Mouse (Mus musculus): Measurements from ENCODE around the gene Tnfrsf18. TPM values are rescaled to one million over a fixed set of nuclear protein-coding genes. Genes with fewer than 3 reads are reported as not detected.

Tnfrsf18 gene
- polyA plus RNA-seq, 1 experiment from 2014 or later: 1.1 TPM

DNA sequence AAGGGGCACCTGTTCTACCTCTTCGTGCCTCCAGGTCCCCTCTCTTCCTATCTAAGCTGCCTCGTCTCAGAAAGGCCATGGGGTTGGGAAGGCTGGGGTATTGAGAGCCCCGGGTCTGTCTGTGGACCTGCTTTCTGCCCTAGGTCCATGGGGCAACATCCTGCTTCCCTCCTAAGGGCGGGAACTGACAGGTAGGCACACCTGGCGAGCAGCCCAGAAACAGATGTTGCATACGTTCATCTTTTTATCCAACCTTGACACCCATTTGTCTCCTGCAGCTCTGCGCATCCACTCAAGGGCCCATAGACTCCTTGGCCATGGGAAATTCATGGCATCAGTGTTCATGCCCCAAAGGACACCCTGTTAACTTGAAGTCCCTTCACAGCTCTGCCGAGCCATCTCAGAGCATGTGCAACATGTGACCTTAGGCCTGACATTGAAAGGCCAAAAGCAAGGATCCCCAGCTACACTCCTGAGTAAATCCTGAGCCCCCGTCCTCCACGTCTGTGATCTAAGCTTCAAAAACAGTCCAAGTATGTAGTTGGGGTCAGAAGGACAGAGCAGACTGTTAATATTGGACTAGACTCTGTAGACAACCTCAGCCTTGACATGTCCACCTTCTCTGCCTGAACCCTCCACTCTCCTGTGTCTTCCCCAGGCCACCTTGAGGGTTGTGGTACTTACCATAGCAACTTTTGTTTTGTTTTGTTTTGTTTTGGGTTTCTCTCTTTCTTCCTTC, 39.4 kb downstream of the Tnfrsf18 start:
- Histone ChIP-seq H3K4me1 (peaks cover 22% of the 10 kb centered on the region), H3K4me3 (no peak overlapping the region), H3K27me3 (ENCODE audit: low read depth, poor library complexity, severe bottlenecking) (no peaks in the 10 kb centered on the region), H3K9me3 (replicated peaks) (no peaks in the 10 kb centered on the region), H3K27ac (replicated peaks) (no peak overlapping the region), H3K36me3 (no peaks in the 10 kb centered on the region)
- WGBS: 89% methylated on average over 10 of the region's 10 CpGs
- no peak for DNase-seq (ENCODE audit: low spot score)

GRCm38 (mm10) chr4:156067256-156067949, 41.4 kb downstream of the Tnfrsf18 start:
- no peaks in the 10 kb centered on the region for H3K9me3 ChIP-seq (replicated peaks)
- H3K27ac ChIP-seq (replicated peaks): no peak overlapping the region
- H3K4me1 ChIP-seq: peaks cover 28% of the 10 kb centered on the region
- no peak for DNase-seq (ENCODE audit: low spot score)
- H3K36me3 ChIP-seq: no peaks in the 10 kb centered on the region
- H3K27me3 ChIP-seq (ENCODE audit: low read depth, poor library complexity, severe bottlenecking): no peaks in the 10 kb centered on the region
- no peak overlapping the region for H3K4me3 ChIP-seq
- WGBS: 77% methylated on average over 5 of the region's 5 CpGs

- H3K4me3 ChIP-seq: no peak overlapping the region
- peaks cover 17% of the 10 kb centered on the region for H3K4me1 ChIP-seq
- H3K27ac ChIP-seq (replicated peaks): no peak overlapping the region; the same call in 1 of the 2 replicates
- no peaks in the 10 kb centered on the region for H3K9me3 ChIP-seq (replicated peaks)
- no peaks in the 10 kb centered on the region for H3K27me3 ChIP-seq (ENCODE audit: low read depth, poor library complexity, severe bottlenecking)
- WGBS: 83% methylated on average over 7 of the region's 8 CpGs
- DNase-seq (ENCODE audit: low spot score): no peak
- no peaks in the 10 kb centered on the region for H3K36me3 ChIP-seq
Measured at GRCm38 (mm10) chr4:156069701-156070100, 43.7 kb downstream of the Tnfrsf18 start.

DNA sequence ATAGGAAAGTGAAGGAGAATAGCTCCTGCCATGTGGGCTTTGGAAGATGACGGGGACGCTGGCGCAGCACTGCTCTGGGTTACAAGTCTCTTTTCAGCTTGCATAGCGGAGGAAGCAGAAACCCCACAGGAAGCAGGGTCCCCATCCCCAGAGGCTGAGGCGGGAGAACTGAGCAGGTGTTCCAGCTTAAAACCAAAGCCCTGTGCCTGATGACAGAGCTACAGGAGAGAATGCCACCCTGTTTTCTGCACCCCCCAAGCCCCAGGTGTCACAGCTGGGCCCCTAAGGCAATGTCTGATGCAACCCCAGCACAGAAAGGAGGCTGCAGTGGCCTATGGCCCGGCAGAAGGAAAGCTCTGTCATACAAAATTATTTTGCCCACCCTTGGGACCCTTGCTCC, 44.3 kb downstream of the Tnfrsf18 start:
- Histone ChIP-seq H3K9me3 (replicated peaks) (no peaks in the 10 kb centered on the region), H3K4me1 (peaks cover 17% of the 10 kb centered on the region), H3K4me3 (no peak overlapping the region), H3K36me3 (no peaks in the 10 kb centered on the region), H3K27ac (replicated peaks) (peak overlapping the region; percentile 55; the same call in 1 of the 2 replicates), H3K27me3 (ENCODE audit: low read depth, poor library complexity, severe bottlenecking) (peaks cover 3% of the 10 kb centered on the region; the same call in 1 of the 2 replicates)
- no peak for DNase-seq (ENCODE audit: low spot score)
- 54% methylated on average over 6 of the region's 6 CpGs for WGBS

- Histone ChIP-seq H3K4me1 (peaks cover 17% of the 10 kb centered on the region), H3K9me3 (replicated peaks) (no peaks in the 10 kb centered on the region), H3K36me3 (no peaks in the 10 kb centered on the region), H3K27me3 (ENCODE audit: low read depth, poor library complexity, severe bottlenecking) (peaks cover 7% of the 10 kb centered on the region), H3K27ac (replicated peaks) (peak overlapping the region; percentile 55; the same call in 1 of the 2 replicates), H3K4me3 (no peak overlapping the region)
- no peak for DNase-seq (ENCODE audit: low spot score)
- 54% methylated on average over 2 of the region's 2 CpGs for WGBS
Measured at GRCm38 (mm10) chr4:156070716-156071115, 44.8 kb downstream of the Tnfrsf18 start.

- Histone ChIP-seq H3K36me3 (no peaks in the 10 kb centered on the region), H3K27me3 (ENCODE audit: low read depth, poor library complexity, severe bottlenecking) (peaks cover 44% of the 10 kb centered on the region), H3K27ac (replicated peaks) (no peak overlapping the region), H3K4me1 (peaks cover 19% of the 10 kb centered on the region), H3K4me3 (peak overlapping the region; percentile 55), H3K9me3 (replicated peaks) (no peaks in the 10 kb centered on the region)
- DNase-seq (ENCODE audit: low spot score): no peak
- WGBS: 7% methylated on average over 8 of the region's 8 CpGs
Measured at GRCm38 (mm10) chr4:156076911-156077382, 51.0 kb downstream of the Tnfrsf18 start.

- H3K9me3 ChIP-seq (replicated peaks): no peaks in the 10 kb centered on the region
- under 1% methylated on average over 52 of the region's 58 CpGs for WGBS
- H3K4me3 ChIP-seq: peak overlapping the region; percentile 55
- H3K36me3 ChIP-seq: no peaks in the 10 kb centered on the region
- H3K27ac ChIP-seq (replicated peaks): peak overlapping the region; percentile 57; the same call in 1 of the 2 replicates
- H3K27me3 ChIP-seq (ENCODE audit: low read depth, poor library complexity, severe bottlenecking): peaks cover 44% of the 10 kb centered on the region
- DNase-seq (ENCODE audit: low spot score): peak; percentile 35
- peaks cover 19% of the 10 kb centered on the region for H3K4me1 ChIP-seq
Measured at GRCm38 (mm10) chr4:156077499-156078301, 51.7 kb downstream of the Tnfrsf18 start.

MicroRNAs within 50 kb of the gene (microRNA counts, 519-probe panel; counts per million panel counts)
- microRNA mmu-miR-200a (not detected), microRNA mmu-miR-200b (5,607 counts per million, percentile 41 among the panel's probes with 10 or more counts), microRNA mmu-miR-429 (not detected)

Small RNAs within 50 kb of the gene (microRNA-seq; reads per million reads assigned to microRNA genes)
- 46.7 reads per million, percentile 40 among the genes with 10 or more reads in this experiment for gene Mir200a
- gene Mir200b: 320 reads per million, percentile 64 among the genes with 10 or more reads in this experiment
- gene Mir429: 1,094 reads per million, percentile 76 among the genes with 10 or more reads in this experiment

Other genes starting within 250 kb of the Tnfrsf18 start
- 0.31 and 0.45 TPM in 2 replicates for gene Tmem88b, start 240.3 kb upstream of the Tnfrsf18 start, polyA plus RNA-seq (2016; fragmentation: Nextera tagmentation; extraction: Ambion mirVana)
- not detected in 2 replicates for gene Ankrd65, start 235.7 kb upstream of the Tnfrsf18 start, polyA plus RNA-seq (2016; fragmentation: Nextera tagmentation; extraction: Ambion mirVana)
- gene Mrpl20, start 223.3 kb upstream of the Tnfrsf18 start, polyA plus RNA-seq (2016; fragmentation: Nextera tagmentation; extraction: Ambion mirVana): 235 and 260 TPM in 2 replicates
- 161 and 171 TPM in 2 replicates for gene Ccnl2, start 213.7 kb upstream of the Tnfrsf18 start, polyA plus RNA-seq (2016; fragmentation: Nextera tagmentation; extraction: Ambion mirVana)
- gene Aurkaip1, start 194.9 kb upstream of the Tnfrsf18 start, polyA plus RNA-seq (2016; fragmentation: Nextera tagmentation; extraction: Ambion mirVana): 159 and 172 TPM in 2 replicates
- gene Mxra8, start 186.5 kb upstream of the Tnfrsf18 start, polyA plus RNA-seq (2016; fragmentation: Nextera tagmentation; extraction: Ambion mirVana): 50.7 and 53.1 TPM in 2 replicates
- gene Dvl1, start 178.8 kb upstream of the Tnfrsf18 start, polyA plus RNA-seq (2016; fragmentation: Nextera tagmentation; extraction: Ambion mirVana): 5.0 and 5.4 TPM in 2 replicates
- 0.22 and 0.41 TPM in 2 replicates for gene Tas1r3, start 162.8 kb upstream of the Tnfrsf18 start, polyA plus RNA-seq (2016; fragmentation: Nextera tagmentation; extraction: Ambion mirVana)
- 21.6 and 24.6 TPM in 2 replicates for gene Cptp, start 156.7 kb upstream of the Tnfrsf18 start, polyA plus RNA-seq (2016; fragmentation: Nextera tagmentation; extraction: Ambion mirVana)
- gene Ints11, start 156.6 kb upstream of the Tnfrsf18 start, polyA plus RNA-seq (2016; fragmentation: Nextera tagmentation; extraction: Ambion mirVana): 114 and 116 TPM in 2 replicates
- 50.7 and 53.4 TPM in 2 replicates for gene Pusl1, start 134.4 kb upstream of the Tnfrsf18 start, polyA plus RNA-seq (2016; fragmentation: Nextera tagmentation; extraction: Ambion mirVana)
- 24.3 and 38.4 TPM in 2 replicates for gene Acap3, start 134.3 kb upstream of the Tnfrsf18 start, polyA plus RNA-seq (2016; fragmentation: Nextera tagmentation; extraction: Ambion mirVana)
- gene Ube2j2, start 82.3 kb upstream of the Tnfrsf18 start, polyA plus RNA-seq (2016; fragmentation: Nextera tagmentation; extraction: Ambion mirVana): 152 and 161 TPM in 2 replicates
- gene C1qtnf12, start 63.8 kb upstream of the Tnfrsf18 start, polyA plus RNA-seq (2016; fragmentation: Nextera tagmentation; extraction: Ambion mirVana): 18.9 and 23.8 TPM in 2 replicates
- 14.0 and 15.3 TPM in 2 replicates for gene B3galt6, start 33.5 kb upstream of the Tnfrsf18 start, polyA plus RNA-seq (2016; fragmentation: Nextera tagmentation; extraction: Ambion mirVana)
- gene Sdf4, start 33.3 kb upstream of the Tnfrsf18 start, polyA plus RNA-seq (2016; fragmentation: Nextera tagmentation; extraction: Ambion mirVana): 131 and 138 TPM in 2 replicates
- 0.42 and 0.88 TPM in 2 replicates for gene Tnfrsf4, start 12.3 kb upstream of the Tnfrsf18 start, polyA plus RNA-seq (2016; fragmentation: Nextera tagmentation; extraction: Ambion mirVana)
- 0.30 TPM in 1 of 2 replicates, not detected in the other for gene Ttll10, start 33.2 kb downstream of the Tnfrsf18 start, polyA plus RNA-seq (2016; fragmentation: Nextera tagmentation; extraction: Ambion mirVana)
- 75.3 and 76.5 TPM in 2 replicates for gene 9430015G10Rik, start 83.8 kb downstream of the Tnfrsf18 start, polyA plus RNA-seq (2016; fragmentation: Nextera tagmentation; extraction: Ambion mirVana)
- gene Rnf223, start 104.3 kb downstream of the Tnfrsf18 start, polyA plus RNA-seq (2016; fragmentation: Nextera tagmentation; extraction: Ambion mirVana): 0.79 and 0.93 TPM in 2 replicates
- 55.4 and 84.4 TPM in 2 replicates for gene Agrn, start 171.3 kb downstream of the Tnfrsf18 start, polyA plus RNA-seq (2016; fragmentation: Nextera tagmentation; extraction: Ambion mirVana)
- gene Isg15, start 174.7 kb downstream of the Tnfrsf18 start, polyA plus RNA-seq (2016; fragmentation: Nextera tagmentation; extraction: Ambion mirVana): 0.21 and 0.73 TPM in 2 replicates
- gene AW011738, start 177.1 kb downstream of the Tnfrsf18 start, polyA plus RNA-seq (2016; fragmentation: Nextera tagmentation; extraction: Ambion mirVana): 5.1 and 6.5 TPM in 2 replicates
- gene Perm1, start 189.7 kb downstream of the Tnfrsf18 start, polyA plus RNA-seq (2016; fragmentation: Nextera tagmentation; extraction: Ambion mirVana): 1.1 and 1.3 TPM in 2 replicates
- 23.2 and 24.4 TPM in 2 replicates for gene Plekhn1, start 208.7 kb downstream of the Tnfrsf18 start, polyA plus RNA-seq (2016; fragmentation: Nextera tagmentation; extraction: Ambion mirVana)
- 96.8 and 109 TPM in 2 replicates for gene Noc2l, start 209.8 kb downstream of the Tnfrsf18 start, polyA plus RNA-seq (2016; fragmentation: Nextera tagmentation; extraction: Ambion mirVana)
- 2.2 and 2.8 TPM in 2 replicates for gene Samd11, start 229.5 kb downstream of the Tnfrsf18 start, polyA plus RNA-seq (2016; fragmentation: Nextera tagmentation; extraction: Ambion mirVana)

Measured in midbrain, embryonic 10.5 days (tissue).